Mouse (Mus musculus) stomach, embryonic 14.5 days (tissue): ENCODE measurements around the gene Eno2. TPM values are rescaled to one million over a fixed set of nuclear protein-coding genes. Genes with fewer than 3 reads are reported as not detected.

ENCODE experiments used
- ATAC-seq: fragments of 200-750 bp; cut with Nextera tagmentation; 2 replicates; pipeline ENCODE4 v1.8.0; 2017; ENCODE audit warnings: low read depth, moderate TSS enrichment; ENCODE audit not compliant: insufficient number of reproducible peaks, insufficient read depth, low FRiP score
- H3K27ac ChIP-seq: fragments of 300-500 bp; sonication (generic); 2 replicates; pipeline ENCODE4 v1.5.1; 2014; ENCODE audit warnings: mild to moderate bottlenecking, low read length, moderate library complexity, mixed read lengths
- H3K27me3 ChIP-seq: fragments of 300-500 bp; sonication (generic); 2 replicates; pipeline ENCODE4 v1.6.1; 2014; ENCODE audit warnings: low read length, control low read depth, mixed read lengths; ENCODE audit not compliant: control insufficient read depth, insufficient read depth
- H3K36me3 ChIP-seq: fragments of 300-500 bp; sonication (generic); 2 replicates; pipeline ENCODE4 v1.6.1; 2014; ENCODE audit warnings: mild to moderate bottlenecking, control low read depth, low read length, moderate library complexity, mixed read lengths; ENCODE audit not compliant: control insufficient read depth, insufficient read depth
- H3K4me1 ChIP-seq: fragments of 300-500 bp; sonication (generic); 2 replicates; pipeline ENCODE4 v1.6.1; 2014; ENCODE audit warnings: low read length, control low read depth, mixed read lengths; ENCODE audit not compliant: control insufficient read depth, insufficient read depth
- H3K4me2 ChIP-seq: fragments of 300-500 bp; sonication (generic); replicated peaks from 2 replicates; pipeline ENCODE4 v1.6.1; 2014; ENCODE audit warnings: low read depth, low read length, control low read depth
- H3K4me3 ChIP-seq: fragments of 300-500 bp; sonication (generic); 2 replicates; pipeline ENCODE4 v1.5.1; 2014; ENCODE audit warnings: low read depth, low read length, control low read depth
- H3K9ac ChIP-seq: fragments of 300-500 bp; sonication (generic); replicated peaks from 2 replicates; pipeline ENCODE4 v1.6.1; 2014; ENCODE audit warnings: low read depth, mild to moderate bottlenecking, control low read depth, low read length, moderate library complexity, mixed read lengths
- H3K9me3 ChIP-seq: fragments of 300-500 bp; sonication (generic); 2 replicates; pipeline ENCODE4 v1.6.1; 2016; ENCODE audit warnings: low read depth, low read length, control low read depth; ENCODE audit not compliant: control insufficient read depth
- WGBS: fragments of 180-500 bp; shearing (Covaris S2); extraction: QIAGEN DNeasy Blood & Tissue Kit; methylation state at CpG from one replicate; pipeline ENCODE4 v1.1.7; 2014; 5-methylcytosine and 5-hydroxymethylcytosine counted together
- polyA plus RNA-seq: library from polyadenylated mRNA; unstranded; fragments of >200 nt; fragmentation: Nextera tagmentation; extraction: Ambion mirVana; gene quantifications from 2 replicates; pipeline ENCODE4 v1.2.1, GENCODE M21; 2014

The Eno2 gene
- polyA plus RNA-seq, 1 experiment from 2014 or later: 9.7 TPM

DNA sequence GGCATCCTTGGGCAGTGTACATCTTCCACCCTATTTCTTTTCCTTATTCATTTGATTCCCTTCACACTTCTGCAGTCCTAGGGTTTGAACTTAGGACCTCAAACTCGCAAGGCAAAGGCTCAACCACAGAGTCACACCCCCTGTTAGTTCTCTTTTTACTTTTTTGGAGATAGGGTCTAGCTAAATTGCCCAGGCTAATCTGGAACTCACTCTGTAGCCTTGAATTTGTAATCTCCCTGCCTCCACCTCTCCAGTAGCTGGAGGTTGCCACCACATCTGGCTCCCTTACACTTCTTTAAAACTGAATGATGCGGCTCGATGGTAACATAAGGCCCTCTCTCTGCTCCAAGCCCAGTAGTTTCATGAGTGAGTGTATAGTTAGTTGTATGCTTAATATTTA is 35.1 kb downstream of the Eno2 start:
- Histone ChIP-seq H3K4me2 (no peak overlapping the region), H3K27me3 (no peaks in the 10 kb centered on the region), H3K27ac (no peak overlapping the region), H3K36me3 (no peaks in the 10 kb centered on the region), H3K9me3 (no peaks in the 10 kb centered on the region), H3K4me1 (peaks cover 9% of the 10 kb centered on the region; the same call in 1 of the 2 replicates), H3K4me3 (no peak overlapping the region), H3K9ac (no peak overlapping the region)
- WGBS: 96% methylated on average over 3 of the region's 3 CpGs
- no peak for ATAC-seq

DNA sequence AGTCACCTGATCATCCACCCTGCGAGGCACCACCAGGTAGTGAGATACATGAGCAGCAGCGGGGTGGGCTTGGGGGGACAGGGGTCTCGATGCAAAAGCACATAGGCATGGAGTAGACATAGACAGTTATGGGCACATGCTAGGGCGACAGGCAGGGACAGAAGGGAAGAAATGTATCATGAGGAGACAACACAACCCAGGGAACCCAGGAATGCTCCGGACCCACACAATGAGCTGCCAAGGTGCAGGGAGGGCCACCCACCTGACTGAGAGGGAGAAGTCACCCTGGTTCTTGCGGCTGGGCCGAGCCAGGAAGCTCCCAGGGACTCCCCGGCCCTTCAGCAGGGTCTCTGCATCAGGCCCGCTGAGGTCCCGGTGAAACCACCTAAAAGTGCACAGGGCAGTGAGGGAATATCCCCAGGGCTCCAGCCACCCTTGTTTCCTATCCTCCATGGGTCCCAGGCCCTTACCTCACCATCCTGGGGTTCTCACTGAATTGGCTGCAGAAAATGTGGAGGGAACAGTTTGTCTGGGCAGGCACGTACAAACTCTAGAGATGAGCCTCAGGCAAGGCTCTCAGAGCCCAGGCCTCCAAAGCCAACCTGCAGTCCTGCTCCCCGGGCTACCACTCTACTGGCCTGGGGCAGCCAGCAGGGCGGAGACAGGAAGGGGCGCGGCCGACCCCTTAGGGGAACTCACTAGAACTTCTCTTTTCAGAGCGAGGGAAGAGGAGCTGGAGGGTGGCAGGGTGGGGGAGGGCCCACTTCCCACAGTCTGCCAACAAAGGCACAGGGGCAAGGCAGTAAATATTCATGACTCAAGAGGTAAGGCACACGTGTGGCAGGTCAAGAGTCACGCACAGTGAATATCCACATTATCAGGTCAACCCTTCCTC is 36.8 kb downstream of the Eno2 start:
- 49% methylated on average over 19 of the region's 19 CpGs for WGBS
- Histone ChIP-seq H3K4me2 (no peak overlapping the region), H3K4me3 (no peak overlapping the region), H3K9me3 (no peaks in the 10 kb centered on the region), H3K27ac (no peak overlapping the region), H3K36me3 (no peaks in the 10 kb centered on the region), H3K9ac (no peak overlapping the region), H3K27me3 (no peaks in the 10 kb centered on the region), H3K4me1 (no peaks in the 10 kb centered on the region; the same call in 1 of the 2 replicates)
- 0 out of 2 replicates have a peak, but pooled peaks have one; percentile 34 for ATAC-seq

DNA sequence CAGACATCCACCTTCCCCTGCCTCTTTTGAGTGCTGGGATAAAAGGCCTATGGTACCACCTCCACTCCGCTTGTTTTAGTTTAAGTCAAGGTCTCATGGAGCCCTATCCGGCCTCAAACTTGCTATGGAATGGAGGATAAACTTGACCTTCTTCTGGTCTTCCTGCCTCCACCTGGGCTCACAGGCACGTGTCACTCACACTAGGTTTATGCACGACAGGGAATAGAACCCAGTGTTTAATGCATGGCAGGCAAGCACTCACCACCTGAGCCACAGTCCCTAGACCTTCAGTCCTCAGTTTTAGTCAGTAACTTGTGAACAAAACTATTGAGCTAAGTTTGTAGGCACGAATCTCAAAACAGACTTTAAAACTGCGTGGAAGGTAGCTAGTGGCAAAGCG is 38.4 kb downstream of the Eno2 start:
- H3K4me1 ChIP-seq: no peaks in the 10 kb centered on the region; the same call in 1 of the 2 replicates
- 83% methylated on average over 7 of the region's 7 CpGs for WGBS
- H3K36me3 ChIP-seq: no peaks in the 10 kb centered on the region
- H3K9ac ChIP-seq: no peak overlapping the region
- no peak overlapping the region for H3K4me3 ChIP-seq
- H3K9me3 ChIP-seq: no peaks in the 10 kb centered on the region
- H3K27ac ChIP-seq: no peak overlapping the region
- ATAC-seq: no peak
- H3K27me3 ChIP-seq: no peaks in the 10 kb centered on the region
- no peak overlapping the region for H3K4me2 ChIP-seq

DNA sequence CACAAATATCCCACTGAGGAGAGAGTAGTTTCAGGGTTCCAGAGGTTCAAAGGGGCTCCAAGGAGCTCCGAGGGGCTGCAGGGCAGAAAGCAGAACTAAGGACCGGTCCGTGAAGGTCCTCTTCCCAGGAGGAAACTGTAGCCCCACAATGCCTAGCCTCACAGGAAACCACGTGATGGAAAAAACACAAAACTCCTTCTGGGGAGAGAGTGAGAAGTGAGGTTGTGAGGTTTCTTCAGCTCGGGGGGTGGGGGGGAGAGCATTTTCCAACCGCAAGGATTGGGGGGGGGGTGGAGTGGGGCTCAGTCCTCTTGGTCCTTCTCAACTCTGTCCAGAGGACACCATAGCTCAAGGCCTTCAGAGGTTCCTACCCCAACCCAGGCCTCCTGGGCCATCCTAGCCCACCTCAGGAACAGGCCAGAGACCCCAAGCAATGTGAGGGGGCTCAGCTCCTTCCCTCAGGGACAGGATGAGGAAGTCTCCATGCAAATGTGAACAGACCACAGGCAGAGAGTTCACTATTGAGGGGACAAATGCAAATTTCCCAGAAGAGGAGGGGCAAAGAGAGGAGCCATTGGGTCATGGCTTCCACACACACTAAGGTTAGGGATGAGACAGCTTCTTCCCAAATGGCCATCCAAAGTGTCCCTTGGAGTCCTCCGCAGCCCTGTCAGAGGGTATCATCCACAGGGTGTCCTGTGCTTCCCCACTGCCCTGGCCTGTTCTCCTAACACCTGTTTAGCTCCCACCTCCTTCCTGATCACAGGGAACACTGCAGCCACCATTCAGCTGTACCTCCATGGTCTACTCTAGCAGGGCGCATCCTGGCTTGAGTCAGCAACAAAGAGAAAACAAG is 39.4 kb downstream of the Eno2 start:
- Histone ChIP-seq H3K9me3 (no peaks in the 10 kb centered on the region), H3K4me3 (no peak overlapping the region), H3K4me2 (no peak overlapping the region), H3K27me3 (no peaks in the 10 kb centered on the region), H3K27ac (no peak overlapping the region), H3K4me1 (no peaks in the 10 kb centered on the region; the same call in 1 of the 2 replicates), H3K9ac (no peak overlapping the region), H3K36me3 (no peaks in the 10 kb centered on the region)
- no peak for ATAC-seq
- WGBS: 74% methylated on average over 8 of the region's 8 CpGs

DNA sequence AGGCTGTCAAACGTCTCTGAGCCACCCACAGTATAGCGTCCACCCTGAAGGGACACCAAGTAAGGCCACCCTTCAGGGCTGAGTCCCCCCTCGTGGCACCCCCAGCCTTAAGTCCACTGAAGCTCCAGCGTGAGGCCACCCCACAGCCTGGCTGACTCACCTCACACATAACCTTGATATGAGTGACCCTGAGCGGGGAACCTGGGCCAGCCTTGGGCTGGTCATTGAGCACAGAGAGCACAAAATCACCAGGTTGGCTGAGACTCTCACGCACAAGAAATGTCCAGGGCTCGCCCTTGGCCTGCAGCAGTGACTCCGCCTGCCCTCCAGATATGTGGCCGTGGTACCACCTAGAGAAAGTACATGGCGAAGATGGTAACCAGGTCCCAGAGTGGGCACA is 40.9 kb downstream of the Eno2 start:
- Histone ChIP-seq H3K36me3 (no peaks in the 10 kb centered on the region), H3K4me2 (no peak overlapping the region), H3K9me3 (no peaks in the 10 kb centered on the region), H3K9ac (no peak overlapping the region), H3K4me1 (no peaks in the 10 kb centered on the region; the same call in 1 of the 2 replicates), H3K27ac (no peak overlapping the region), H3K27me3 (no peaks in the 10 kb centered on the region), H3K4me3 (no peak overlapping the region)
- 87% methylated on average over 10 of the region's 10 CpGs for WGBS
- ATAC-seq: no peak

DNA sequence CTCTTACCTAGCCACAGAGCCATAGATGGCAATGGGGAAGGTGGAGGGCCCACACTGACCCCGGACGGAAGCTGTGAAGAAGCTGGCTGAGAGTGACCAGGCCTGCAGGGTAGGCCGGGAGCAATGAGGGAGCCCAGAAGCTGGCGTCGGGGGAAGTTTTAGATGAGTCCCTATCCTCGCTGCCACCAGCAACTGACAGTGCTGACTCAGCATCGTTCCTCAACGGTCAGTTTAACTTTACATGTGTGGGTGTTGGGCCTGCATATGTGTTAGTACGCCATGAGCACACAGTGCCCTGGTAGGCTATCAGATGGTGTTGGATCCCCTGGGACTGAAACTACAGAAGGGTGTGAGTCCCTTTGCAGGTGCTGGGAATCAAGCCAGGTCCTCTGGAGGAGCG is 45.0 kb downstream of the Eno2 start:
- 0 out of 2 replicates have a peak, but pooled peaks cover 2% of the 10 kb centered on the region for H3K4me1 ChIP-seq
- no peak overlapping the region for H3K4me3 ChIP-seq
- WGBS: 85% methylated on average over 10 of the region's 10 CpGs
- no peak overlapping the region for H3K9ac ChIP-seq
- no peak overlapping the region for H3K27ac ChIP-seq
- no peaks in the 10 kb centered on the region for H3K27me3 ChIP-seq
- no peak for ATAC-seq
- no peaks in the 10 kb centered on the region for H3K36me3 ChIP-seq
- H3K4me2 ChIP-seq: no peak overlapping the region
- no peaks in the 10 kb centered on the region for H3K9me3 ChIP-seq

DNA sequence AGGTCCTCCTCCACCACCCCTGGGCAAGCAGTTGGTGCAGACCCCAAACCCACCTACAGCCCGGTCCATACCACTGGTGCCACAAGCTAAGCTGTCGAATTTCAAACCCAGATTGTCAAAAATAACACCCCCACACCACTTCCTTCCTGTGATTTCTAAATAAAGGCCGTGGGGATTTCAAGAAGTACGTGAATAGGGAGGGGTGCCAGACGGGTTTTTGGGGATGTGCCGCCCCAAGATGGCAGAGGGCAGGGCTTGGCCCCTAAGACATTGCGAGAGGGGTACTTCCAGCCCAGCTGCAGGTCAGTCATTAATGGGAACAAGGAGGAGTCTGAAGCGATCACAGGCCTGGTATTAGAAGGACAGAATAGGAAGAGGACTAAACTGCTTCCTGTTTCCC is 45.9 kb downstream of the Eno2 start:
- WGBS: 73% methylated on average over 8 of the region's 8 CpGs
- ATAC-seq: no peak
- no peak overlapping the region for H3K4me3 ChIP-seq
- no peaks in the 10 kb centered on the region for H3K9me3 ChIP-seq
- H3K27me3 ChIP-seq: no peaks in the 10 kb centered on the region
- no peak overlapping the region for H3K9ac ChIP-seq
- no peak overlapping the region for H3K27ac ChIP-seq
- H3K36me3 ChIP-seq: no peaks in the 10 kb centered on the region
- no peak overlapping the region for H3K4me2 ChIP-seq
- 0 out of 2 replicates have a peak, but pooled peaks cover 2% of the 10 kb centered on the region for H3K4me1 ChIP-seq

DNA sequence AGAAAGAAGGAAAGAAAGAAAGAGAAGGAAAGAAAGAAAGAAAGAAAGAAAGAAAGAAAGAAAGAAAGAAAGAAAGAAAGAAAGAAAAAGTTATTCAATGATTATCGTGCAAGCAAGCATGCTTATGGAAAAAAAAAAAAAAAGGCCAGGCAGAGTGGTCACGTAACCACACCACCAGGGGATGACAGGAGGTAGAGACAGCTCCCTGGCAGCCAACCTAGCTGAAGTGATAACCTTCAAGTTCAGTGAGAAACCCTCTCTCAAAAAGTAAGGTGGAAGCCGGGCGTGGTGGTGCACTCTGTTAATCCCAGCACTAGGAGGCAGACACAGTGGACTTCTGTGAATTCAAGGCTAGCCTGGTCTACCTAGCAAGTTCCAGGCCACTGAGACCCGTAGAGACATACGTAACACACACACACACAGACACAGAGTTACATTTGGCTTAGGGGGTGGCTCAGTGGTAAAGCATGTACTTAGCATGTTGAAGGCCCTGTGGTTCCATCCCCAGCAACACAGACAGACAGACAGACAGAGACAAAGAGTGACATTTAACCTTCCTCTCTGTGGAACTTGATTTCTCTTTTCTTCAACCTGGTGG is 46.5 kb downstream of the Eno2 start:
- 81% methylated on average over 6 of the region's 6 CpGs for WGBS
- no peak overlapping the region for H3K27ac ChIP-seq
- H3K36me3 ChIP-seq: no peaks in the 10 kb centered on the region

More for the DNA sequence above, 46.5 kb downstream of the Eno2 start:
- no peak for ATAC-seq
- H3K4me3 ChIP-seq: no peak overlapping the region
- no peak overlapping the region for H3K4me2 ChIP-seq
- no peak overlapping the region for H3K9ac ChIP-seq
- no peaks in the 10 kb centered on the region for H3K27me3 ChIP-seq
- H3K4me1 ChIP-seq: 0 out of 2 replicates have a peak, but pooled peaks cover 2% of the 10 kb centered on the region
- no peaks in the 10 kb centered on the region for H3K9me3 ChIP-seq
